Mouse (Mus musculus) c-Kit-positive CD71-positive TER-119-negative erythroid progenitor cells, embryonic 14.5 days (primary cell): ENCODE measurements around the gene Tmem63a.
"Not testable (repeated sequence)": the region's sequence is repeated elsewhere in the genome, so short reads cannot be mapped to it uniquely, and the experiment has no call there.

Experiments
- DNase-seq: peaks from one replicate; pipeline ENCODE4 v3.0.0-alpha.2; 2013; ENCODE audit warnings: low read depth

Gene Tmem63a

DNA sequence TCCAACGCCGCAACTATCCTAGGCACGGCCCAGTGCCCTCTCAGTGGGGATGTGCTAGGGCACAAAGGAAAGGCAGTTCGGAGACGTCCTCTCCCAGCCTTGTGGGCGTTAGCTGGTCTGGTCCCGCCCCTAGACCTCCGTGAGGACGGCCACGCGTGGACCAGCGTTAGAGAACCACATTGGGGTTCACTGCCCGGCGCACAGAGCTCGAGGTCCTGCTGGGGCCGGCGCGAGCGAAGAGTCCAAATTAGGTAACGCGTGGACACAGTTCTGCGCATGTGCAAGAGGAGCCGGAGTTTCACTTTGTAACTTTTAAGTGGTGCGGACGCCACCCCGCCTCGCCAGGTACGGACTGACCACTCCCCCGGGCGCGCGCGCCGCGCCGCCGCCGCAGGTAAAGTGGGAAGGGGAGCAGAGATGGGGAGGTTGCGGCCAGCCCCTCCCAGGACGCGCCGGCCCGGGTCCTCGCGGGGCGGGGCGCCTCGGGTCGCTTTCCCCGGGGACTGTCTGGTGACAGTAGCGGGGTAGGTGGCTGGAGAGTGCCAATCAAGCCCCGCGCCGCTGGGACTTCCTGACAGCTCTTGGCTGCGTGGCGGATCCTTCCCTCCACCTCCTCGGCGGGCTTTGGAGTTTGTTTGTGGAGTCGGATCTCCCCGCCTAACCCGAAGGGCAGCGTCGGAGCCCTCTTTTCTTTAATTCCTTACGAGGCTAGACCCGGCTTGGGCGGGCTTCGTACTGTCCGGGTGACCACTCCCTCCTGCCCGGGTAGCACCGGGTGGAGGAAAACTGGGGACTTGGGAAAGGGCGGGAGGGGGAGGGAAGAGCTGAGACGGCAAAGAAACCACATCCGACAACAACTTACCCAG, at the start of gene Tmem63a:
Gene Tmem63a, plus strand, starts transcription at position 179 of the 866 bp plus-strand sequence.
- DNase-seq, result peak; percentile 51

DNA sequence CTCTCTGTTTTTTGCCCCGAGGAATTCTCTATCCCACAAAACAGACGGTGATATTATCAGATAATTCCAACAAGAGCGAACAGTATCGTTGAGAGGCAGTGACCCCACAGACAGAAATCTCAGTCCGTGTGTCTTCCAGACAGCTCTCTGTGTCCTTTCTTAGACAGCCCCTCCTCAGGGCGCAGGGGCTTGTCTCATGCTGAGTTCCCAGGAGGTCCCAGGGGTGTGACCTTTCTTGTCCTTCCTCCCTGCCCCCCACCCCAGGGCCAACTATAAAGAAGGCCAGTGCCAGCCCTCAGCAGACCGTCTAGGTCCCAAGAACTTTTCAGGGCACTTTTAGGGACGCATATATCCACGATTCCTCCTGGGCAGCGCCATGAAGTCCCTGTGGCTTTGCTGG, 49.3 kb upstream of the Tmem63a start, which contains the start of gene Lefty2:
Gene Lefty2, plus strand, starts transcription at position 301 of the 400 bp plus-strand sequence.
- DNase-seq, result no peak

DNA sequence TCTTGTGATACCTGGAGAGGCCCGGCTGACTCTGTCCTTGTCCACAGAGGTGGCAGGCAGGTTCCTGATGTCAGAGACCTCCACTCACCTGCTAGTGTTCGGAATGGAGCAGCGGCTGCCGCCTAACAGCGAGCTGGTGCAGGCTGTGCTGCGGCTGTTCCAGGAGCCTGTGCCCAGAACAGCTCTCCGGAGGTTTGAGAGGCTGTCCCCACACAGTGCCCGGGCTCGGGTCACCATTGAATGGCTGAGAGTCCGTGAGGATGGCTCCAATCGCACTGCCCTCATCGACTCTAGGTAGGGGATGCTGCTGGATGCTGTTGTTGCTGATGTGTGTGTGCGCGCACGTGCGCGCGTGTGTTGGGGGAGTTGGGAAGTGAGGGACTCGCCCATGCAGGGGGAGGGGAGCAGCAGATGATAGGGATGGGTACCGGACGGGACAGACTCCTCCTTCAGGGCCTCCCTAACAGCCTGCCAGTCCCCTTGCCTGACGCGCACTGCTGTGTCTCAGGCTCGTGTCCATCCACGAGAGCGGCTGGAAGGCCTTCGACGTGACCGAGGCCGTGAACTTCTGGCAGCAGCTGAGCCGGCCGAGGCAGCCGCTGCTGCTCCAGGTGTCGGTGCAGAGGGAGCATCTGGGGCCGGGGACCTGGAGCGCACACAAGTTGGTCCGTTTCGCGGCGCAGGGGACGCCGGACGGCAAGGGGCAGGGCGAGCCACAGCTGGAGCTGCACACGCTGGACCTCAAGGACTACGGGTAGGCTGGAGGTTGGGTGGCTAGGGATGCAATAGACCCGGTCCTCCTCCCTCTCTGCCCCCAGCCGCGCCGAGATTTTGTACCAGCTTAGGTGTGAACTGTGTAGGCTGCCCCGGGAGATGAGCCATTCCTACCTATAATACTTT, 47.8 kb upstream of the Tmem63a start:
- not testable (repeated sequence) for DNase-seq

DNA sequence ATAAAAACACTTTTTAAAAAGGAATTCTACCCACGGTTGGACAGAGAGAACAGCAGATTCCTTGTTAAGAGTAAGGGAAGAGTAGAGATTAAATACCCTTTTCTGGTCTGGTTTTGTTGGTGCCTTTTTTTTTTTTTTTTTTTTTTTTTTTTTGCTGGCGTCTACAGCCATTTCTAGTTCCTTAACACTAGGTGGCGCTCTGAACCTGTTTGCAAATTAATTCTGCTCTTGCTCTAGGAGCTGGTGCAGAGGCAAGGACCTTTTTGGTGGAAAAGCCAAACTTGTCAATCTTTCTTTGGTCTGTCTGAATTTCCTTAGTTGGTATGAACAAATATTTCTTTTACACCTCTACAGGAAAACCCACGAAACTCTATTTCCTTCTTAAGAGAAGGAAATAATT, 41.0 kb upstream of the Tmem63a start:
- DNase-seq, result peak; percentile 58

DNA sequence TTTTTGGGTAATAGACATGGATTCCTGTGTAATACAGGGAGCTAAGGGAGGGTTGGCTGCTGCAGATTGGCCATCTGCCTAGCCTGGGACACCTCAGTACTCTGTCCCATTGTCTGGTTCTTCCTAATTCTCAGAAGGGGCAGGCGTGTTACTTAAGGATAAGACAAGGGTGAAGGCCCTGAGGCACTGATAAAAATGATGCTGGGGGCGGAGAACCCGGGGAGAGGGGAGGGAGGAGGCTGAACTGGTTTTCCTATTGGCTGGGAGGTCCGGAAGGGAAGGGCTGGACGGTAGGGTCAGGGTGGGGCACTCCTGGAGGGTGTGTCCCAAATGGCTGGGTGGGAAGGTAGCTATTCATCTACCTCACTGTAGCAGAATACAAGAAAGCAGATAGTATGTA, 39.2 kb upstream of the Tmem63a start:
- peak; percentile 99 for DNase-seq

DNA sequence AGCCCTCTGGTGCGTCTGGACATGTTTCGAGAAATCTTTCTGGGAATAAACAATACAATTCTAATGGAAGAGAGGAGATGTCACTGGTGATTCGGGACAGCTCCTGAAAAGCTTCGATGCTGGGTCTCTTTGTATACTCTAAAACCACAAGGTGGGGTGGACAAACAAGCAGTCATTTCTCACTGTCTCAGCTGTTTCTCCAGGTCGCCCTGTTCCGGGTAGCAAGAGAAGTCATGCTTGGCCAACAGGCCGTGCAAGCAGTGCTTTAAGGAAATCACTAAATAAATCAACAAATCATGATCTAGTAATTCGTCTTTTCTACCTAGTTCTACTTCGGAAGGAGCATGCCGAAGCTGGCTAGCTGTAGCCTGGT, 38.5 kb upstream of the Tmem63a start:
- no peak for DNase-seq

DNA sequence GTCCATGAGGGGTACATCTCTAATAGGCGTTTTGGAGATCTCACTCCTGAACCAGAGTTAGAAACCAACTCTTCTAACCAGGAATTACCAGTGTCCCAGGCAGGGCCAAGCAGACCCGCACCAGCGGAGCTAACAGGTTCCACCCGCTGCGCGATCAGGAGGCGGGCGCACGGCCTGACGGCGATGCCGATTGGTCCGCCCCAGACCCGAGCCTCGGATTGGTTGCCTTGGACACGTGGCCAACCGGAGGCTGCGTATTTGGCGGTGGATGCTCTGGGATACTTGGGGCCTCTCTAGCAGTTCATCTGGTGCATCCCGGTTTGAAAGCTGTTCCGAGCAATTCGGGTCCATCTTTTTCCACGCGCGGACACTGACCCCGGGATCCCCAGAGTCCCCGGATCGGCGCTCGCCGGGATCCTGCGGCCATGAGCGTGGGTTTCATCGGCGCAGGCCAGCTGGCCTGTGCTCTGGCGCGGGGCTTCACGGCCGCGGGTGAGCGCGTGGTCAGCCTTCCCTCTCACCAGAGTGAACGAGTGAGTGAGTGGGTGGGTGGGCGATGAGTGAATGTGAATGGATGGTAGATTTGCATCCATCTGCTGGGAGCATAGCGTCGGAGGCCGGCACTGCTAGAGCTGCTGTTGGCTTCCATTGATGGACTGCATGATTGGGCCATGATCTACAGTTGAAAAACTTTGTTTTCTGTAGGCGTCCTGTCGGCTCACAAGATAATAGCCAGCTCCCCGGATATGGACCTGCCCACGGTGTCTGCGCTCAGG, 37.9 kb upstream of the Tmem63a start, which contains the start of gene Pycr2:
Gene Pycr2, plus strand, starts transcription at position 255 of the 776 bp plus-strand sequence.
- peak; percentile 91 for DNase-seq

DNA sequence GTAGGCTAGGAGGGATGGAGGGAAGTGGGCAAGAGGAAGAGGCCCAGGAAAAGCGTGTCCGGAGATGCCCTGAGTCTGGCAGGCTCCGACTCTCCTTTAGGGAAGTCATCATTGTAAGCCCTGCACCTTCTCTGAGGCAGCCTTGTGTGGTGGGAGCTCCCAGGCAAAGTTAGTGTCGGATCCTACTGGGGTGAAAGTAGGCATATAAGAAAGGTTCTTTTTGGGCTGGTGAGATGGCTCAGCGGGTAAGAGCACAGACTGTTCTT, 37.4 kb upstream of the Tmem63a start:
- DNase-seq, result no peak

DNA sequence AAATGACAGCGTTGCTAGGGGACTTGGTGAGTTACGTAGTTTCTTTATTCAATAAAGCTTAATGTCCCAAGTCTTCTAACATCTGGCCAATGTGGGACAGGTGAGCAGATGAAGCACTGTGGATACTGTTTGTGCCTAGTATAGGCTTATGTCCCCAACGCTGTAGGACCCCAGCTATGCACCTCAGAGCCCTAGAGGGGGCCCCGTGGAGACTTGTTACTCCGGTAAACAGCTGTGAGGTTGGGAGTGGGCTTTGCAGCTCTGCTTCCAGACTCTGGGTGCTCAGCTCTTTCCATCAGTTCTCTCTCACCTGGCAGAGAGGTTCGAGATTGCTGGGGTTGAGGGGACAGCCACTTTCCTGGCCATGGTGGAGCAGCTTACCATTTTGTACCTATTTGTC, 36.8 kb upstream of the Tmem63a start:
- no peak for DNase-seq

DNA sequence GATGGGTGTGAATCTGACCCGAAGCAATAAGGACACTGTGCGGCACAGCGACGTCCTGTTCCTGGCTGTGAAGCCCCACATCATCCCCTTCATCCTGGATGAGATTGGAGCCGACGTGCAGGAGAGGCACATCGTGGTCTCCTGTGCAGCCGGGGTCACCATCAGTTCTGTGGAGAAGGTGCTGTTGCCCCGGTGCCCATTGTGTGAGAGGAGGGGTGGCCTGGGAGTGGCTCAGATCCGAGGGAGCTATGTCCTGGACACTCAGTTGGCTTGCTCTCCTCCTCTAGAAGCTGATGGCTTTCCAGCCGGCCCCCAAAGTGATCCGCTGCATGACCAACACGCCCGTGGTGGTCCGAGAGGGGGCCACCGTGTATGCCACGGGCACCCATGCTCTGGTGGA, 36.3 kb upstream of the Tmem63a start:
- no peak for DNase-seq

DNA sequence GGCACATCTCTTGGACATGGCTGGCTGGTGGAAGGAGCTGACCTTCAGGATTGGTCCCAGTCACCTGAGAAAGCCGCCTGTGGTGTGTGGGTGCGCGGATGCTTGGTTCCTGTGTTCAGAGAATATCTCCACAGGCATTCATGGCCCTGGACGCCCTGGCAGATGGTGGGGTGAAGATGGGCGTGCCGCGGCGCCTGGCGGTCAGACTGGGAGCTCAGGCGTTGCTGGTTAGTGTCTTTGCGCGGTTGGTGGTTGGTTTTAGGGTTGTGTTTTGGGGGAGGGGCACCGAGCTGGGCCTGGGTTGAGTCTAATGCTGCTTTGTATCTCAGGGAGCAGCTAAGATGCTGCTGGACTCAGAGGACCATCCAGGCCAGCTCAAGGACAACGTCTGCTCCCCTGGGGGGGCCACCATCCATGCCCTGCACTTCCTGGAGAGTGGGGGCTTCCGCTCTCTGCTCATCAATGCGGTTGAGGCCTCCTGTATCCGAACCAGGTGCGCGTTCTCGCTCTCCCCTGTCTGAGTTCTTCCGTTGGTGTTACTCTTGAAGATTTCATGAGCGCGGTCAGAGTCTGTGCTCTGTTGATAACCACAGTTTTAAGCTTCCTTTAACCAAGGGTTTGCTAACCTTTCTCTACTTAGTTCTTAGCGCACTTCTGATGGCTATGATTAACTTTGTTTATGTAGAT, 35.5 kb upstream of the Tmem63a start:
- no peak for DNase-seq

DNA sequence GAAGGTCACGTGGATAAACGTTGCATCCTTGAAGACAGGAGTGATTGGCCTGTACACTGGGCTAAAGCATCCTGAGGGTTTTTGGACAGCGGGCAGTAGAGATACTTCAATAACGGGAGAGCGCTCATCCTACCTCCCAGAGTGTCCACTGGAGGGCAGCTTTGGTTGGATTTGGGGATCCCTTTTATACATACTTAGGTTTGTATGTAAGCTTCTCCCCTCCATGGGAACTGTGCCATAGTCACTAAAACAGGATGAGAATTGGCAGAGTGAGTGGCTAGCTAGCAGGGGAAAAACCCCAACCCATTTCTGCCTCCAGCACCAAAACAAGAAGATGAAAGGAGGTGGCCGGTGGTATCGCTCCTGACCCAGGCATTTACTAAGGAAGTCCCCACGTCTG, 31.0 kb upstream of the Tmem63a start:
- no peak for DNase-seq

DNA sequence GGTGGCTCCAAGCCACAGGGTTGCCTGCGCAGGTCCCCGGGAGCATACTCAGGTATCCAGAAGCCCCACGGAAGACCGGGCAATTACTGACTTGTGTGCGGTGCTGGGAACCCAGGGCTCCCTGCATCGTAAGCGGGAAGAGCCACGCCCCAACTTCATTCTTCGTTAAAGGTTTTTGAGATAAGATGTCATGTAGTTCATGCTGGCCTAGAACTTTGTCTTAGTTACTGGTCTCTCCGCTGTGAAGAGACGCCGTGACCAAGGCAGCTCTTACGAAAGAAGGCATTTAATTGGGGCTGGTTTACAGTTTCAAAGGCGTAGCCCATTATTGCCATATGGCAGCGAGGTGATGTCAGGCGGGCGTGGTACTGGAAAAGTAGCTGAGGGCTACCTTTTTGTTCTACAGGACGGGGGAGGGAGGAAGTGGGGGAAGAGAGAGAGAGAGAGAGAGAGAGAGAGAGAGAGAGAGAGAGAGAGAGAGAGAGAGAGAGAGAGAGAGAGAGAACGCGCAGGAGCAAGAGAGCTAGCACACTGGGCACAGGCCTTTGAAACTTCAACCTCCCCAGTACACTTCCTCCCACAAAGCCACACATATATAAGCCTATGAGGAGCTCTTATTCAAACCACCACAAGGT, 30.4 kb upstream of the Tmem63a start:
- DNase-seq, result no peak

DNA sequence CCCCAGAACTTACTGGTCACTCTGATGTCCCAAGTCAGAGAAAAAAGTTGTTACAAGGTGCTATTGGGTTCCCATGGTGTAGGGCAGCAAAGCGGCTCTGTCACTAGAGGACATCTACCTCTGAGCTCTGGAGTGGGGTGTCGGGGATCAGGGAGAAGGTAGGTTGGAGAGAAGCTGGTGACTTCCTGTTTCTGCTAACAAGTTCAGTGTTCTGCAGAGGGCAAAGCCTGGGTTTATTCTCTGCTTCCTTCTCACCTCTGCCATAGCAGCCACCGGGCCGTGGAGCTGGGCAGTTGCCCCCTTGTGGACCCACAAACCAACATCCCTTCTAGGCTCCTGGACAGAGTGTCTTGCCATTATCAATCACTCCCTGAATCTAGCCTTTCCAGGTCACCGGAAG, 29.4 kb upstream of the Tmem63a start:
- no peak for DNase-seq

DNA sequence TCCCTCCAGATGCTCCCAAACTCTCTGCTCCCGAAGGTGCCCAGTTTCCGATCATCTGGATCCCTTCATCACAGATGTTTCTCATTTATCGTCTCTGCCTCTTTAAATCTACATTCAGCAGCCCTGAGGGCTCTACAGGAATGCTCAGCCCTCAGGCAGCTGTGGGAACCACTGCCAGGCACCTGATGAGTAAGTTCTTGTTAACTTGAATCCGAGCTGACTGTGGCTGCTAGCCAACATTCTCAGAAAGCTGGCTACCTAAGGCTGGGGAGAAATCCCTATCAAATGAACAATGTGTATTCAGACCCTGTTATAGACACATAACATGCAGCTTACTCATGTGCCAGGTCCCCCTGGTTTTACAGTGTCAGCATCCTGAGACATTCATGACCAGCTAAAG, 28.3 kb upstream of the Tmem63a start:
- no peak for DNase-seq

DNA sequence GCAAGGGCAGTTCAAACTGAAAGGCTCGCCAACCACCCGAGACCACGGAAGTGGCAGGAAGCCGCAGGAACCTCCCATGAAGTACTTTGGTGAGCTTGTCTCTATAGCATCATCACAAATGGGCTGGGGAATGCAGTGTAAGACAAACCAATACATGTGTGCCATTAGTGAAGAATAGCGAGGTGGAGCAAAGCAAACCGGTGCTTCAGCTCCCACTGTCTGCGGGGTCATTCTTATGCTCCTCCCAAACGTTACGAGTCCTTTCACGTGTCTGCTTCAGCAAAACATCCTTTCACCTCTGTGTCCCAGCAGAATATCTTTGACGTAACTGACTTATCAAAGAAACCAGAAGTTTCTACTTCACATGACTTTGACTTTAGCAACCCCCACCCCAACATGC, 25.7 kb upstream of the Tmem63a start:
- no peak for DNase-seq

DNA sequence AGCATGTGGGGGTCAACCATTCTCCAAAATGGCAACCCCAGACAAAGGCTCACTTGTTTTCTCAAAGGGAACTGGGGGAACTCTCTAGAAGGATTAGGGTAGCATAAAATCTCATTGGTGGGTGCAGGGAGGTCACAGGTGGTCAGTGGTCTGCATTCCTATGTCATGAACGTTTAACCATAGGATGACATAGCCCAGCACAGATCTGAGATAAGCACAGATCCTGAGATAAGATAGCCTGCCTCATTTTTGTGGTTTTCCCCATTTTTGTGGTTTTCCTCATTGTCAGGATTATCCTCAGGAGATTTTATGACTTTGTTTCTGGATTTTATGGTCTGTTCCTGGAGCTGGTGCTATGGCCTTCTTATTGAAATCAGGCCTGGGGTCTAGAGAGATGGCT, 25.1 kb upstream of the Tmem63a start:
- no peak for DNase-seq

DNA sequence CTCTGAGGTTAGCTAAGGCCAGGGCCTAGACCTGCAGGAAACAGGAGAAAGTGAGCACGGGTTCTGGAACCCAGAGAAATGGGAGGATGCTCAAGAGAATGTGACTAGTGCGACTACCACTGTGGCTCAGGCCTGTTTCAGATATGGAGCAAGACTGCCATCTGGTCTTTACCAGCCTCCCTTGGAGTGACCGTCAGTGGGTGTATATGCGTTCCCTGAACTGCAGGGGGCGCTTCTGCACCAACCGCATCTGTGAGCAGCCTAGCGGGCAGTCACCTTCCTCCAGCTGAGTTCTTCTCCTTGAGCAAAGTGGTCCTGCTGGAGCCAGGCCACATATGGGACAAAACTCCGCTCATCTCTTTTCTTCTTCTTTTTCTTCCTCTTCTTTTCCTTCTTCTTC, 22.5 kb upstream of the Tmem63a start:
- no peak for DNase-seq

DNA sequence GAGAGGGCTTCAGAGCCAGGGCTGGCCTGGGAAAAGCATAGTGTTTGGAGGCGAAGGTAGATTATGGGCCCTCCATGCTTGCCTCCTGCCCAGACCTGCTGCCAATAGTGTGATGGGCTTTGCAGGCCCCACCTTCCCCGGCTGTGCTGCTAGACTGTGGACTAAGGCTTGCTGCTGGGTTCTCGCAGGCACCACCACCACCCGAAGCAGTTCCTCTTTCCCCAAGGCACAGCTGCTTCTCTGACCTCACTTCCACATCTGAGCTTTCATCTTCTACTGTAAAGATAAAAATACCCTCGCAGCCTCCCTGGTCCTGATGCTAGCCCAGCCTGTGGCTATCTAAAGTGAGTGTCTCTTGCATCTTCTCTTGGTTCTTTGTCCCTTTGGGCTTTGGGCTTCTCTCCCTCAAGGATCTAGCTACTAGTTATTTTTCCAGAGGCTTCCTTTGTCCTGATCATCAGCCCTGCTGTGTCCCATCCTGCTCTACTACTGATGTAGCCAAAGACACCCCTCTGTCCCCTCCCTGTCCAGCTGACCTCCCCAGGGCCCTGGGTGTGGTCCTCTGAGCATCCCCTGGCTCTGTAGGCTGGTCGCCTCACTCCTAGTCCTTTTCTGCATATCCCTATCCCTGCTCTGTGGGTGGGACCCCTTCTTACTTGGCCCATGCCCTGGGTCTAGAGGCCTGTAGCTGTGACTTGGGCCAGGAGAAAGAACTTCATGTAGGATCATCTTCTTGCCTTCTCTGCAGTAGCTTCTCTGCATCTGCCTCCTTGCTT, 19.7 kb upstream of the Tmem63a start:
- no peak for DNase-seq

DNA sequence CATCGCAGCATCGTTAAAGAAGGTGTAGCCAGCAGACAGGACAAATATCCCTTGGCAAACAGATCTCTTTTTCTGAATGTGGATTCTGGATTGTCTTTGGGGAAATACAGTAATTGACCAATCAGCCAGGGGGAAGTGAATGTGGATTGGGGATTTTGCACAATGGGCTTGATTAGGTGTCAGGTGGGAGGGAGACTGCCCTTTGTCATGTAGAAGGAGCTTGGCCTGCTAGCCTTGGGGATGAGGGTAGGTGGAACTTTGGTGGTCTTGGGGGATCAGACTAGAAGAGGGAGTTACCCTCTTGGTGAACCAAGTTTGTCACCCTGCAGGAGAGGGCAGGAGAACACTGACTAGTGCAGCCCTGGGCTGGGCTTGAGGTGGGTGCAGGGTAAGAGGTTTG, 17.4 kb upstream of the Tmem63a start:
- no peak for DNase-seq

DNA sequence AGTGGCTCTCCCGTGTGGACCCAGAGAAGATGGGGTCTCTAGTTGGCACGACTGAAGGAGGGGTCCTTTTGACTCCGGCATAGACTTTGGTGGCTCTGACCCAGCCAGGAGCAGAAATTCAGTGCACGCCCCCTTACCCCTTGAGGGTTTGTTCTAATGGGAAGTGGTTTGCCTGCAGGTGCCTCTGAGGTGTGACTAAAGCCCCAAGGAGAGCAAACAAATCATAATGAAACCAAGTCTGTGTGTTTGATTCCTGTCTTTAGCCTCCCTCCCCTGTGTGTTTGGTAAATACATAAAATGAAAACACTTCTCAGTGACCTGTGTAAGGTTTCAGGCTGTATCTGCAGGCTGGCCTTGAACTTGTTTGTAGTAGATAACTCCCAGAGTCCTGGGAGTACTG, 15.9 kb upstream of the Tmem63a start:
- no peak for DNase-seq
